Mouse (Mus musculus) midbrain, embryonic 16.5 days (tissue): ENCODE results near the gene Slc12a8. TPM values are rescaled to one million over a fixed set of nuclear protein-coding genes. Genes with fewer than 3 reads are reported as not detected.

Source experiments
- ATAC-seq: fragments of 200-750 bp; cut with Nextera tagmentation; 2 replicates; pipeline ENCODE4 v1.8.0; 2017; ENCODE audit warnings: moderate TSS enrichment
- H3K27ac ChIP-seq: fragments of 300-500 bp; sonication (generic); 2 replicates; pipeline ENCODE4 v1.5.1; 2014; ENCODE audit warnings: mild to moderate bottlenecking, low read length, mixed read lengths
- H3K27me3 ChIP-seq: fragments of 300-500 bp; sonication (generic); 2 replicates; pipeline ENCODE4 v1.6.1; 2014; ENCODE audit warnings: low read depth, low read length, mixed read lengths; ENCODE audit not compliant: control insufficient read depth, insufficient read depth
- H3K36me3 ChIP-seq: fragments of 300-500 bp; sonication (generic); 2 replicates; pipeline ENCODE4 v1.6.1; 2014; ENCODE audit warnings: mild to moderate bottlenecking, low read length, moderate library complexity, mixed read lengths; ENCODE audit not compliant: control insufficient read depth, insufficient read depth
- H3K4me1 ChIP-seq: fragments of 300-500 bp; sonication (generic); 2 replicates; pipeline ENCODE4 v1.6.1; 2014; ENCODE audit warnings: mild to moderate bottlenecking, low read length, mixed read lengths; ENCODE audit not compliant: control insufficient read depth, insufficient read depth
- H3K4me2 ChIP-seq: fragments of 300-500 bp; sonication (generic); 2 replicates; pipeline ENCODE4 v1.6.1; 2014; ENCODE audit warnings: mild to moderate bottlenecking, low read length, mixed read lengths
- H3K4me3 ChIP-seq: fragments of 300-500 bp; sonication (generic); 2 replicates; pipeline ENCODE4 v1.5.1; 2014; ENCODE audit warnings: low read depth, mild to moderate bottlenecking, low read length, moderate library complexity, mixed read lengths
- H3K9ac ChIP-seq: fragments of 300-500 bp; sonication (generic); 2 replicates; pipeline ENCODE4 v1.6.1; 2014; ENCODE audit warnings: low read depth, low read length, mixed read lengths
- H3K9me3 ChIP-seq: fragments of 300-500 bp; sonication (generic); replicated peaks from 2 replicates; pipeline ENCODE4 v1.6.1; 2014; ENCODE audit warnings: mild to moderate bottlenecking, low read length, mixed read lengths; ENCODE audit not compliant: control insufficient read depth, poor library complexity, severe bottlenecking
- WGBS: fragments of 180-500 bp; shearing (Covaris S2); extraction: QIAGEN DNeasy Blood & Tissue Kit; methylation state at CpG from one replicate; pipeline ENCODE4 v1.1.7; 2014; 5-methylcytosine and 5-hydroxymethylcytosine counted together
- polyA plus RNA-seq: library from polyadenylated mRNA; unstranded; fragments of >200 nt; fragmentation: Nextera tagmentation; extraction: Ambion mirVana; gene quantifications from 2 replicates; pipeline ENCODE4 v1.2.1, GENCODE M21; 2015

The Slc12a8 gene
- polyA plus RNA-seq, 1 experiment from 2014 or later: 1.1 TPM

DNA sequence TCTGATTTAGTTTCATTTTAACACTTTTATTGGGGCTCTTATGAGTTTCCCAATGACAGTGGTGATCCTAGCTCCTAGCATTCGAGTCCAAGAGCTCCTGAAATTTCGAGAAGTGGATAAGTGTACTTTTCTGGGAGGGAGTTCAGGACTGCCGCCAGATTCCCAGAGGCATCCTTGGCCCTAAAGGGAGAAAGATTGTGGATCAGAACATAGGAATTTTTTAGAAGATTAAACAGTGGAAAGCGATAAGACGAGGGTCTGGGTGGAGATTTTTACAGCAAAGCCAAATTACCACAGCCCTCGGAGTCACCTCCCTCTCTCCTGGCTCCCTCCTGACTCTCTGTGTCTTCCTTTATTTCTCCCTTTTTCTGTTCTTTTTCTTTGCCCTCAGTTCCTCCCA lies 58.6 kb downstream of the Slc12a8 start:
- Histone ChIP-seq H3K9me3 (no peaks in the 10 kb centered on the region), H3K36me3 (no peaks in the 10 kb centered on the region), H3K4me2 (no peak overlapping the region), H3K4me1 (no peaks in the 10 kb centered on the region), H3K4me3 (no peak overlapping the region), H3K27me3 (no peaks in the 10 kb centered on the region), H3K9ac (no peak overlapping the region), H3K27ac (no peak overlapping the region)
- whole genome bisulfite sequencing: 86% methylated on average over 6 of the region's 6 CpGs
- ATAC-seq: no peak

DNA sequence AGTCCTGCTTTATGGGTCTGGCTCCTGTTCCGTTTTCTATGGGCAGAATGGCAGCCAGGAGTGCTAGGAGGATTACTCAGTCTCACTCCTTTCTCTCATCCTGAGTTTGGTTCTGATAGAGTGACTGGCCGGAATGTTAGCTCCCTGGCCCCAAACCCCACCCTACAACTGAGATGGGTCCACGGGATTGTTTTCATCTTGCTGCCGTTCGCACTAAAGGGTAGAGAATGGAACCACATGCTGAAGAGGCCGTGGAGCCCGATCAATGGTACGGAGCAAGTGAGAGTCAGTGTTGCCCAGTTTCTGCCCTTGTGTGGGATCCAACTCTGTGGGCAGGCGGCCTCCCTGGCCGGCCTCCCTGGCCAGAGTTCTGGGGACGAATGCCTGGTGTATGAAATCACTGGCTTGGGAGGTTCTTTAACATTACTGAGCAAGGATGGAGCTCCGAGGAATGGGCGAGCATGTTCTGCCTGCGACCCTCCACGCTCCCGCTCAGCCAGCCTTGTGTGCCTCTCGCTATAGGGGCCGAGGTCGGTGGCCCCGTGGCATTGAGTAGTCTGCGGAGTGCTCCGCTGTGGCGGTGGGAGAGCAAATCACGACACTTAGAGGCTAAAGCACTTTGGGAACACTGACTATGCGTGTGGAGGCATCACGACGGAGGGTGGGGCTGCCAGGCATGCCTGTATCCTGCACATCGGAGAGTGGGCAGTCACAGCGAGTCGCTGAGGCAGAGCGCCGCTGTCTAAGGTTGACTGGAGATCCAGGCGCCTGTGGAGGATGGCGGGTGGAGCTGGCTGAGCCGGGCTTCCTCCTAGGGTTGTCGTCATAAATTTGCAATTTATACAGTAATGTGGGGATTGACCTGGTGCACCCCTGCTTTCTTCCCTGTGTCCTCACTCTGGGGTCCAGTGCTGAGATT lies 59.4 kb downstream of the Slc12a8 start:
- WGBS: 70% methylated on average over 36 of the region's 36 CpGs
- Histone ChIP-seq H3K9ac (no peak overlapping the region), H3K36me3 (no peaks in the 10 kb centered on the region), H3K4me3 (no peak overlapping the region), H3K27me3 (no peaks in the 10 kb centered on the region), H3K4me1 (no peaks in the 10 kb centered on the region), H3K27ac (no peak overlapping the region), H3K9me3 (no peaks in the 10 kb centered on the region), H3K4me2 (no peak overlapping the region)
- ATAC-seq: no peak

DNA sequence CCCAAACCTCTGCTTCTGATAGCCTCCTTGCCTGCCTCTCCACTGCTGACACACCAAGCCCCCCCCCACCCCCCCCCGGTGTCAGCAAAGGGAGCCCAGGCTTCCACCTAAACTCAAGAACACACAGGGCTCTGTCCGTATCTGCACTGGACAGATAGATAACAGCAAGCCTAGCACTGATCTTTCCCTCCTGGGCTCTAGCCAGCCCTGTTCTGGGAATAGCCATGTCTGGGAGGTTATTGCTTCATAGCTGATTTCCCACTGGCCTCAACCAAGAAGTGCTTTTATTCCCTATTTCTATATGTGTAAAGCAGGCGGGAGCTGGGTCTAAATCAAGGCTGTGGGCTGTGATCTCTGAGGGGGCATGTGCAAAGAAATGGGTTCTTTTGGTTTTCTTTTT lies 61.3 kb downstream of the Slc12a8 start:
- H3K4me3 ChIP-seq: no peak overlapping the region
- 78% methylated on average over 3 of the region's 3 CpGs for WGBS
- no peak overlapping the region for H3K27ac ChIP-seq
- H3K9me3 ChIP-seq: no peaks in the 10 kb centered on the region
- H3K4me2 ChIP-seq: no peak overlapping the region
- no peak overlapping the region for H3K9ac ChIP-seq
- no peak for ATAC-seq
- no peaks in the 10 kb centered on the region for H3K27me3 ChIP-seq
- H3K36me3 ChIP-seq: no peaks in the 10 kb centered on the region
- H3K4me1 ChIP-seq: peaks cover 1% of the 10 kb centered on the region; the same call in 1 of the 2 replicates

DNA sequence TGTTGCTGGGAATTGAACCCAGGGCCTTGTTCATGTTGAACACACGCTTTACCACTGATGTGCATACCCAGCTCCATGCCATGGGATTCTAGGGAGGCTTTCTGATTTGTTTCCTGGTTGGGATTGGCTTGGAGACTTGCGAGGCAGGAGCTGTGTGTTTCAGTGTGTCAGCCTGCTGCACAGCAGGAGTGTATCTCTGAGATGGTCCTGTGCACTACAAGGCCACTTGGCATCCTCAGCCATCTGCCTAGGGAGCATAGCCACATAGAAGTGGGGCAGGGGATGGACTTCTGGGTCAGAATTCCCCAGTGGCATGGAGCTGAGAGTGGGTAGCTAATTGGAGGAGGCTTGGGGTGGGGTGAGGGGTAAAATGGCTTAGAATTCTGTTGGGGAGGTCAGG lies 63.2 kb downstream of the Slc12a8 start:
- no peaks in the 10 kb centered on the region for H3K9me3 ChIP-seq
- no peak overlapping the region for H3K4me3 ChIP-seq
- no peak overlapping the region for H3K9ac ChIP-seq
- 82% methylated on average over 2 of the region's 2 CpGs for WGBS
- no peak overlapping the region for H3K4me2 ChIP-seq
- H3K27me3 ChIP-seq: no peaks in the 10 kb centered on the region
- H3K36me3 ChIP-seq: no peaks in the 10 kb centered on the region
- no peak for ATAC-seq
- no peak overlapping the region for H3K27ac ChIP-seq
- peaks cover 13% of the 10 kb centered on the region for H3K4me1 ChIP-seq

DNA sequence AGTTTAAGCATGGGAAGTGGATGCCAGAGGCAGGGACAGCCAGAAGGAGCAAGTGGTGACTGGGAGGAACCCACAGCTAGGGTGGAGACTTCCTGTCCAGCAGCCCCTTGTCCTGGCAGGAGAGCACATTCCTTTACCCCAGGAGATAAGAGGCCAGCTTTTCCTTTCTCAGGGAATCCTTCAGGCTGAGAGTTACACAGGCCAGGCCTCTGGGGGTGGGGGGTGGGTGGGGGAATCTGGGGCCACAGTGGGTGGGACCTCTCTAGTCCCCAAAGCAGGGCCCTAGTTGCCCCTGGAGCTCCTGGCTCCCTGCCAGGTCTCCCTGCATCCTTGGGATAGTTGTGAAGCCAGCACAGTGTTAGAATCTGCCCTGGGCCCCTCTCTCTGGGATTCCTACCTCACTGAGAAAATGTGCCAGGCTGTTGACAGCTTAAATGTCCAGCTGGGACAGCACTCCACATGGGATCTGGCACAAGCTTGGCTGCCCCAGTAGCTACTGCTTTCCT lies 63.7 kb downstream of the Slc12a8 start:
- H3K4me3 ChIP-seq: no peak overlapping the region
- ATAC-seq: no peak
- H3K4me2 ChIP-seq: no peak overlapping the region
- H3K27ac ChIP-seq: no peak overlapping the region
- no peaks in the 10 kb centered on the region for H3K36me3 ChIP-seq
- peaks cover 13% of the 10 kb centered on the region for H3K4me1 ChIP-seq
- H3K27me3 ChIP-seq: no peaks in the 10 kb centered on the region
- H3K9ac ChIP-seq: no peak overlapping the region
- no peaks in the 10 kb centered on the region for H3K9me3 ChIP-seq

DNA sequence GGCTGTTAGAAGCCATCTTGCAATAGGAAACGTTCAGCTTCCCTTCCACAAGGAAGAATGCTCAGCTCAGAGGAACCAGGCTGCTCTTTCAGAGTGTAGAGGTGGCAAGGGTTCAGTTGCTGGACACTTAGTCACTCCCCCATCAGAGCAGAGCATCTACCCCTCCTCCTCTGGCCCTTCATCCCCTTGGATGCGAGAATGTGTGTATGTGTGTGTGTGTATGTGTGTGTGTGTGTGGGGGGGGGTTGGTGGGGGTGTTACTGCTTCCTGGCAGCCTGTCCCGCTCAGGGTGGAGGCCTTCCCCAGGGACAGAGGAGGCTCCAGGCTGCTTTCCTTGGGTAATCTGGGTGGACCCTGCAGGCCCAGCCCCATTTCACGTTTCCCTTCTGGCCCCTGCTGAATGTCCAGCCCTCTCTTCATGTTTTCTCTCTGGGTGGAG lies 64.6 kb downstream of the Slc12a8 start:
- H3K4me3 ChIP-seq: no peak overlapping the region
- no peak overlapping the region for H3K27ac ChIP-seq
- H3K4me2 ChIP-seq: no peak overlapping the region
- WGBS: 66% methylated on average over 4 of the region's 4 CpGs
- no peak for ATAC-seq
- peaks cover 13% of the 10 kb centered on the region for H3K4me1 ChIP-seq
- no peak overlapping the region for H3K9ac ChIP-seq
- H3K9me3 ChIP-seq: no peaks in the 10 kb centered on the region
- no peaks in the 10 kb centered on the region for H3K27me3 ChIP-seq
- no peaks in the 10 kb centered on the region for H3K36me3 ChIP-seq

DNA sequence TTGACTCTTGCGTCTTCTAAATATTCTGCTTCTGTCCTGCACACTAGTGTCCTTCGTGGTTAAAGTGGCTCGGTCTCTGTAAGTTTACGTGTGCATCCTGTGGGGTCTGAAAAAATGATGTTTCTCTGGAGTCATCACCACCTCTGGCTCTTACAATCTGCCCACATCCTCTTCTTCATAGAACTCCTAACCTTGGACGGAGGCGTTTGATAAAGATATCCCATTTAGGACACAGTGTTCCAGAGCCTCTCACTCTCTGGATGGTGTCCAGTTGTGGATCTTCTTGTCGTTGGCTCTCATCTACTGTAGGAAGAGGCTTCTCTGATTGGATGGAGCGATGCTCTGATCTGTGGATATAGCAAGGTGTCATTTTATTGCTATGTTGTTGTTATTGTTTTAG lies 65.4 kb downstream of the Slc12a8 start:
- WGBS: 96% methylated on average over 8 of the region's 8 CpGs
- H3K9me3 ChIP-seq: no peaks in the 10 kb centered on the region
- no peak overlapping the region for H3K4me2 ChIP-seq
- H3K36me3 ChIP-seq: no peaks in the 10 kb centered on the region
- peaks cover 13% of the 10 kb centered on the region for H3K4me1 ChIP-seq
- no peak for ATAC-seq
- H3K4me3 ChIP-seq: no peak overlapping the region
- H3K27ac ChIP-seq: no peak overlapping the region
- H3K27me3 ChIP-seq: no peaks in the 10 kb centered on the region
- H3K9ac ChIP-seq: no peak overlapping the region

DNA sequence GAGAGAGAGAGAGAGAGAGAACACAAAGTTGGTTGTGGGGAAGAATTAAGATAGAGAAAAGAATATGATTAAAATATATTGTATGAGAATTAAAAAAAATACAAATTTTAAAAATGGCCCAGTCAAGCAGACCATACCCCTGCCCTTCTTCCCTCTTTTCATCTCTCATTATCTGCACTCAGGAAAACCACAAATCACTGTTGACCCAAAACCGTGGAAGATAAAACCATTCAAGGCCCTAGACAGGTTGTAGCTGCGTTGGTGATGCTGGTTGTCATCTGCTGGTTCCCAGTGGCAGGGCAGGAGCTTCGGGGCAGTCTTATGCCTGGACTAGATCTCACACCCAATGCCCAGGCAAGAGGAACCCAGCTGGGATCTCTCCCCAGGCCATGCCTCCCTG lies 66.2 kb downstream of the Slc12a8 start:
- WGBS: 61% methylated on average over 3 of the region's 3 CpGs

DNA sequence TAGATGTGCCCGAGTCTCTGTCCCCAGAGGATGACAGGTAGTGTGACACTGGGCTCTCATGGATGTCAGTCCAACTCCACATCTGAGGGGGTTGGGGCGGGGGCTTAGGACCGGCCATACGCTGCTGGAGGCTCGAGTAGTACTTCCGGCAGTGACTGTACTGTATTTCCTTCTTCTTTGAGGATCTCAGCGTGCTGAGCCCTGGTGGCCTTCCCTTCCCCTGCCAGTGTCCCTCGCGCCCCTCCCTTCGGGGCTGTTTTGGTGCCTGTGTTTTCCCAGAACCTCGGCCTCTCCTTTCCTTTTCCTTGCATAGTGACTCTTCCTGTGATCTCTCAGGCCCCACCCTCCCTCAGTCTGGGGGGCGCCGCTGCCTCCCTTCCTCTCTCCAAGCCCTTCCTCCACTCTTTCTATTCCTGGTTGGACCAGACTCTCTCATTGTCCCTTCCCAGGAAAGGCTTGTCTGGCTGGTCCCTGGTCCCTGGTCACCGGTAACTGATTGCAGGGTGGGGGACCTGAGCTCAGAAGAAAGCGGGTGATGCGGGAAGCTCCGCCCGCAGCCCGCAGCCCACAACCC lies 66.8 kb downstream of the Slc12a8 start:
- 21% methylated on average over 19 of the region's 19 CpGs for WGBS
- Histone ChIP-seq H3K4me2 (peak overlapping the region; percentile 54), H3K9ac (peak overlapping the region; percentile 42), H3K36me3 (no peaks in the 10 kb centered on the region), H3K27me3 (no peaks in the 10 kb centered on the region), H3K9me3 (no peaks in the 10 kb centered on the region), H3K4me3 (peak overlapping the region; percentile 4; the same call in 1 of the 2 replicates), H3K4me1 (peaks cover 13% of the 10 kb centered on the region), H3K27ac (peak overlapping the region; percentile 0)
- peak; percentile 30; the same call in 1 of the 2 replicates for ATAC-seq

More for the DNA sequence above, 66.2 kb downstream of the Slc12a8 start:
- H3K4me3 ChIP-seq: no peak overlapping the region
- H3K4me1 ChIP-seq: peaks cover 13% of the 10 kb centered on the region
- no peaks in the 10 kb centered on the region for H3K36me3 ChIP-seq
- peak overlapping the region; percentile 33; the same call in 1 of the 2 replicates for H3K27ac ChIP-seq
- peak overlapping the region; percentile 54 for H3K4me2 ChIP-seq
- H3K27me3 ChIP-seq: no peaks in the 10 kb centered on the region
- no peaks in the 10 kb centered on the region for H3K9me3 ChIP-seq
- ATAC-seq: no peak
- no peak overlapping the region for H3K9ac ChIP-seq
